ENCODE assay signal across 8 mouse cellular contexts in genomic region chr5:74194841-74195613, GRCm38 (mm10). TPM values are rescaled to one million over a fixed set of nuclear protein-coding genes. Genes with fewer than 3 reads are reported as not detected.
DNase-seq lines count a peak whose midpoint lies in the region; ATAC-seq and TF ChIP-seq lines count a peak whose summit lies in the region.

Gene Rasl11b, plus strand, starts transcription at chr5:74195286.

- under 1% methylated on average over 75 of the region's 82 CpGs for WGBS in forebrain, embryonic 11.5 days
- WGBS in heart, embryonic 15.5 days, result under 1% methylated on average over 81 of the region's 82 CpGs
- under 1% methylated on average over 82 of the region's 82 CpGs for WGBS in liver, embryonic 13.5 days (ENCODE audit: insufficient replicate concordance)
- under 1% methylated on average over 82 of the region's 82 CpGs for WGBS in neural tube, embryonic 12.5 days
- WGBS in stomach, postnatal 0 days, result under 1% methylated on average over 73 of the region's 82 CpGs

- H3K9me3 ChIP-seq in E14TG2a.4 (ENCODE audit: low read length), result no peaks in the 10 kb centered on the region
- no peaks in the 10 kb centered on the region for H3K9me3 ChIP-seq in forebrain, embryonic 11.5 days (ENCODE audit: control insufficient read depth, low read length)
- no peaks in the 10 kb centered on the region for H3K9me3 ChIP-seq in heart, embryonic 15.5 days (replicated peaks)
- H3K9me3 ChIP-seq in liver, embryonic 13.5 days (replicated peaks), result no peaks in the 10 kb centered on the region
- no peaks in the 10 kb centered on the region for H3K9me3 ChIP-seq in neural tube, embryonic 12.5 days
- H3K9me3 ChIP-seq in stomach, postnatal 0 days (ENCODE audit: control insufficient read depth, low read length), result no peaks in the 10 kb centered on the region

- H3K4me2 ChIP-seq in forebrain, embryonic 11.5 days (ENCODE audit: low read depth, low read length, severe bottlenecking), result peak within 1 kb of the TSS; percentile 93
- peak within 1 kb of the TSS; percentile 97 for H3K4me2 ChIP-seq in heart, embryonic 15.5 days
- peak within 1 kb of the TSS; percentile 88 for H3K4me2 ChIP-seq in liver, embryonic 13.5 days
- H3K4me2 ChIP-seq in neural tube, embryonic 12.5 days (replicated peaks), result peak within 1 kb of the TSS; percentile 81
- H3K4me2 ChIP-seq in stomach, postnatal 0 days (replicated peaks; ENCODE audit: low read depth), result peak within 1 kb of the TSS; percentile 98

- H3K36me3 ChIP-seq in E14TG2a.4 (ENCODE audit: insufficient read depth, low read length), result peaks cover 32% of the 10 kb centered on the region
- peaks cover 2% of the 10 kb centered on the region; the same call in 1 of the 2 replicates for H3K36me3 ChIP-seq in forebrain, embryonic 11.5 days (ENCODE audit: control insufficient read depth, insufficient read depth, low read length)
- H3K36me3 ChIP-seq in heart, embryonic 15.5 days, result peaks cover 23% of the 10 kb centered on the region
- peaks cover 8% of the 10 kb centered on the region; the same call in 1 of the 2 replicates for H3K36me3 ChIP-seq in liver, embryonic 13.5 days
- H3K36me3 ChIP-seq in neural tube, embryonic 12.5 days, result peaks cover 11% of the 10 kb centered on the region
- peaks cover 16% of the 10 kb centered on the region; the same call in 1 of the 2 replicates for H3K36me3 ChIP-seq in stomach, postnatal 0 days (ENCODE audit: control insufficient read depth, insufficient read depth, low read length)

- ATAC-seq in forebrain, embryonic 11.5 days (replicated peaks; ENCODE audit: low FRiP score), result peak; percentile 97
- peak; percentile 92 for ATAC-seq in heart, embryonic 15.5 days (replicated peaks; ENCODE audit: insufficient number of reproducible peaks, insufficient read depth, low FRiP score, low read depth)
- ATAC-seq in liver, embryonic 13.5 days (ENCODE audit: low read depth), result peak; percentile 92
- peak; percentile 95 for ATAC-seq in neural tube, embryonic 12.5 days (ENCODE audit: low FRiP score, low read depth)
- peak; percentile 96 for ATAC-seq in stomach, postnatal 0 days (ENCODE audit: low FRiP score, low TSS enrichment)

- no peak for TF ChIP-seq CTCF in E14TG2a.4 (conservative IDR thresholded peaks at IDR 0.05; ENCODE audit: low read length)
- peak; percentile 65 for TF ChIP-seq CTCF in stomach, postnatal 0 days (IDR thresholded peaks at IDR 0.05; ENCODE audit: low read depth)

- H3K4me1 ChIP-seq in E14TG2a.4 (replicated peaks; ENCODE audit: low read depth, low read length), result peaks cover 35% of the 10 kb centered on the region
- peaks cover 2% of the 10 kb centered on the region; the same call in 1 of the 2 replicates for H3K4me1 ChIP-seq in forebrain, embryonic 11.5 days (replicated peaks; ENCODE audit: control insufficient read depth, insufficient read depth, low read length)
- H3K4me1 ChIP-seq in heart, embryonic 15.5 days (replicated peaks), result peaks cover 53% of the 10 kb centered on the region
- H3K4me1 ChIP-seq in liver, embryonic 13.5 days (replicated peaks), result peaks cover 28% of the 10 kb centered on the region
- peaks cover 42% of the 10 kb centered on the region for H3K4me1 ChIP-seq in neural tube, embryonic 12.5 days
- peaks cover 7% of the 10 kb centered on the region for H3K4me1 ChIP-seq in stomach, postnatal 0 days (replicated peaks; ENCODE audit: control insufficient read depth, insufficient read depth)

- H3K4me3 ChIP-seq in E14TG2a.4 (replicated peaks; ENCODE audit: low read length), result peak within 1 kb of the TSS; percentile 96
- H3K4me3 ChIP-seq in forebrain, embryonic 11.5 days (ENCODE audit: low read depth, low read length), result peak within 1 kb of the TSS; percentile 82
- H3K4me3 ChIP-seq in heart, embryonic 15.5 days, result peak within 1 kb of the TSS; percentile 98
- peak within 1 kb of the TSS; percentile 66 for H3K4me3 ChIP-seq in liver, embryonic 13.5 days (replicated peaks)
- H3K4me3 ChIP-seq in neural tube, embryonic 12.5 days, result peak within 1 kb of the TSS; percentile 86
- H3K4me3 ChIP-seq in stomach, postnatal 0 days (ENCODE audit: low read depth, low read length), result peak within 1 kb of the TSS; percentile 96

- peak within 1 kb of the TSS; percentile 88 for H3K9ac ChIP-seq in forebrain, embryonic 11.5 days (ENCODE audit: low read length)
- peak within 1 kb of the TSS; percentile 99 for H3K9ac ChIP-seq in heart, embryonic 15.5 days
- H3K9ac ChIP-seq in liver, embryonic 13.5 days, result peak within 1 kb of the TSS; percentile 74
- peak within 1 kb of the TSS; percentile 85 for H3K9ac ChIP-seq in neural tube, embryonic 12.5 days
- H3K9ac ChIP-seq in stomach, postnatal 0 days (ENCODE audit: low read length), result peak within 1 kb of the TSS; percentile 93

- H3K27me3 ChIP-seq in E14TG2a.4 (ENCODE audit: insufficient read depth, low read length), result peaks cover 16% of the 10 kb centered on the region
- no peaks in the 10 kb centered on the region for H3K27me3 ChIP-seq in forebrain, embryonic 11.5 days (ENCODE audit: control insufficient read depth, insufficient read depth, low read length)
- no peaks in the 10 kb centered on the region for H3K27me3 ChIP-seq in heart, embryonic 15.5 days
- peaks cover 52% of the 10 kb centered on the region for H3K27me3 ChIP-seq in liver, embryonic 13.5 days
- H3K27me3 ChIP-seq in neural tube, embryonic 12.5 days (replicated peaks), result 0 out of 2 replicates have a peak, but pooled peaks cover 3% of the 10 kb centered on the region
- H3K27me3 ChIP-seq in stomach, postnatal 0 days (ENCODE audit: control insufficient read depth, insufficient read depth, low read length), result no peaks in the 10 kb centered on the region

- TF ChIP-seq EP300 in stomach, postnatal 0 days (optimal IDR thresholded peaks at IDR 0.05), result no peak

- peak within 1 kb of the TSS; percentile 52; the same call in 1 of the 2 replicates for H3K27ac ChIP-seq in forebrain, embryonic 11.5 days (ENCODE audit: low read depth, low read length)
- peak within 1 kb of the TSS; percentile 92 for H3K27ac ChIP-seq in heart, embryonic 15.5 days
- H3K27ac ChIP-seq in liver, embryonic 13.5 days, result no peak within 1 kb of the TSS
- peak within 1 kb of the TSS; percentile 75; the same call in 1 of the 2 replicates for H3K27ac ChIP-seq in neural tube, embryonic 12.5 days
- peak within 1 kb of the TSS; percentile 83 for H3K27ac ChIP-seq in stomach, postnatal 0 days (replicated peaks)

- peak; percentile 80 for DNase-seq in c-Kit-positive CD71-negative TER-119-negative erythroid progenitor cells, embryonic 14.5 days (ENCODE audit: low read depth)
- DNase-seq in forebrain, embryonic 11.5 days (ENCODE audit: low spot score), result peak; percentile 97
- peak; percentile 95 to 97 for DNase-seq in kidney, postnatal 25 days
- DNase-seq in liver, embryonic 13.5 days, result peak; percentile 86
- peak; percentile 95 for DNase-seq in stomach, postnatal 0 days (ENCODE audit: low spot score)

RNA-seq across cellular contexts. Expression of gene Rasl11b, which starts in this region (rescaled TPM):
- polyA plus RNA-seq in forebrain, embryonic 11.5 days (2014; fragmentation: Nextera tagmentation; extraction: Ambion mirVana), result 28.0 and 28.8 TPM in 2 replicates
- 90.2 and 101 TPM in 2 replicates for polyA plus RNA-seq in heart, embryonic 15.5 days (2015; fragmentation: Nextera tagmentation; extraction: Ambion mirVana)
- polyA plus RNA-seq in liver, embryonic 13.5 days (2015; fragmentation: Nextera tagmentation; extraction: Ambion mirVana), result 4.3 and 5.1 TPM in 2 replicates
- 38.2 and 41.7 TPM in 2 replicates for polyA plus RNA-seq in neural tube, embryonic 12.5 days (2016; fragmentation: Nextera tagmentation; extraction: Ambion mirVana)
- 33.6 and 45.0 TPM in 2 replicates for polyA plus RNA-seq in stomach, postnatal 0 days (2015; fragmentation: Nextera tagmentation; extraction: Ambion mirVana)
